Mouse (Mus musculus) small intestine, adult 2 months (tissue): ENCODE measurements around the gene Duox2.
"Not testable (repeated sequence)": the region's sequence is repeated elsewhere in the genome, so short reads cannot be mapped to it uniquely, and the experiment has no call there.

Source experiments
- CTCF ChIP-seq: fragments of 200-500 bp; IDR thresholded peaks from 2 replicates; pipeline ENCODE4 v1.5.1; 2012; ENCODE audit warnings: low read depth, mild to moderate bottlenecking, control low read depth, inconsistent platforms, low read length, moderate library complexity, mixed read lengths; ENCODE audit not compliant: insufficient replicate concordance, insufficient read length; ENCODE audit errors: extremely low read depth
- POLR2A ChIP-seq: fragments of 200-500 bp; IDR thresholded peaks from 2 replicates; pipeline ENCODE4 v1.6.1; 2012; ENCODE audit warnings: low read depth, mild to moderate bottlenecking, control low read depth, inconsistent platforms, low read length, moderate library complexity

- TF ChIP-seq POLR2A, CTCF: not testable (repeated sequence)
Observed at GRCm38 (mm10) chr2:122346164-122346563, 47.9 kb upstream of the Duox2 start.
